Mouse (Mus musculus) gastrocnemius, postnatal 25 days (tissue): Measurements from ENCODE around the gene Coro1a. TPM values are rescaled to one million over a fixed set of nuclear protein-coding genes. Genes with fewer than 3 reads are reported as not detected.
"Not testable (repeated sequence)": the region's sequence is repeated elsewhere in the genome, so short reads cannot be mapped to it uniquely, and the experiment has no call there.

Source experiments
- DNase-seq: peaks from one replicate; pipeline ENCODE4 v3.0.0; 2022
- total RNA-seq, 2 experiments: library from RNA; stranded (reverse); gene quantifications; 1 replicate in 1 of 2; 2 replicates in 1 of 2; pipeline ENCODE4 v1.2.3; 2021

Coro1a gene
- total RNA-seq, 2 experiments from 2014 or later = 2.1 to 3.3 TPM

DNA sequence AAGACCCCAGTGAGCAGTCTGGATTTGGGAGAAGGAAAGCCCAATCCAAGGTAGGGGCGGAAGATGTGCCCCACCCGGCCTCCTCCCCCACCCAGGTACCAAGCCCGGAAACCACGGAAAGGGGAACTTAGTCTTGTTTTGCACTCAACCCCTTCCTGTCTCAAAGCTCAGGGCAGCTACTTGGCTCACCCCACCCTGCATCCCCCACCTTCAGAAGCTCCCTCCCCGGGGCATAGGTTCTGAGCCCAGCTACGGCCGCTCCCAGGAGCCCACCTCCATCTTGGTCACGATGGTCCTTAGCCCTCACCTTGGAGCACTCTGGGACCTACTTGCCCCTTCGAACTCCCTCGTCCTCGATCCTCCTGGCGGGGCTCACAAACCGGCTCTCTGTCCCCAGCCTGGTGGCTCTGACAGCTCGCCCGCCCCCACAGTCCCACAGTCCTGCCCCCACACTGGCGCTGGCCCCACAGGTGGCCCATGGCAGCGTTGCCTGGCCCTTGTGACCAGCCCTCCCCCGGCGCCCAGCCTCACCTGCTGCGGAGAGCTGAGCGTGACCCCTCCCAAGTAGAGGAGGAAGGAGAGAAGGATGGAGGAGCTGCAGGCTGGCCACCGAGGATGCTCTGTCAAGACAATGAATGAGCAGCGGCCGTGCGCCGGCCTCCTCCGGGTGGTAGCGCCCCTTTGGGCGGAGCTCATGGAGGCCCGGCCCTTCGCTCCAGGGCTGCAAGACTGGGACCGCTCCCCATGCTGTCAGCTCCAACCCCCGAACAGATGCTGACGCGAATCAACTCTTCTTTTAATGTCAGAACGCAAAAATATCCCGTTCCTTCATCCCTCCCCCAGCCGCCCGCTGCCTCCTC is 3.2 kb downstream of the Coro1a start:
- peak; percentile 77 for DNase-seq

DNA sequence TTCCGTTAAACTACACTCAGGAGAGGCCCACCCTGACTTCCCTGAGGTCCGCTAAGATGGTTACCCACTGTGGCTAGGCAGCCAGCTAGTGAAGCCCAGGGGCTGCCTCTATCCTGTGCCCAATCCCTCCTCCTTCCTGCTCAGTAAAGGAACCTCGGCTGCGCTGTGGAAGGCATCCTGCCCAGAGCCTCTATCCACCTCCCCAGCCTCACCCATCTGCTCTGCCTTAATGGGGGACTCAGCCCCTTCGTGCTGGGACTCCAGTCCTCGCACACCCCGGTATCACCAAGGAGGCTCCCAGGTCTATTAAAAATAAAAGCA is 3.9 kb downstream of the Coro1a start:
- no peak for DNase-seq

DNA sequence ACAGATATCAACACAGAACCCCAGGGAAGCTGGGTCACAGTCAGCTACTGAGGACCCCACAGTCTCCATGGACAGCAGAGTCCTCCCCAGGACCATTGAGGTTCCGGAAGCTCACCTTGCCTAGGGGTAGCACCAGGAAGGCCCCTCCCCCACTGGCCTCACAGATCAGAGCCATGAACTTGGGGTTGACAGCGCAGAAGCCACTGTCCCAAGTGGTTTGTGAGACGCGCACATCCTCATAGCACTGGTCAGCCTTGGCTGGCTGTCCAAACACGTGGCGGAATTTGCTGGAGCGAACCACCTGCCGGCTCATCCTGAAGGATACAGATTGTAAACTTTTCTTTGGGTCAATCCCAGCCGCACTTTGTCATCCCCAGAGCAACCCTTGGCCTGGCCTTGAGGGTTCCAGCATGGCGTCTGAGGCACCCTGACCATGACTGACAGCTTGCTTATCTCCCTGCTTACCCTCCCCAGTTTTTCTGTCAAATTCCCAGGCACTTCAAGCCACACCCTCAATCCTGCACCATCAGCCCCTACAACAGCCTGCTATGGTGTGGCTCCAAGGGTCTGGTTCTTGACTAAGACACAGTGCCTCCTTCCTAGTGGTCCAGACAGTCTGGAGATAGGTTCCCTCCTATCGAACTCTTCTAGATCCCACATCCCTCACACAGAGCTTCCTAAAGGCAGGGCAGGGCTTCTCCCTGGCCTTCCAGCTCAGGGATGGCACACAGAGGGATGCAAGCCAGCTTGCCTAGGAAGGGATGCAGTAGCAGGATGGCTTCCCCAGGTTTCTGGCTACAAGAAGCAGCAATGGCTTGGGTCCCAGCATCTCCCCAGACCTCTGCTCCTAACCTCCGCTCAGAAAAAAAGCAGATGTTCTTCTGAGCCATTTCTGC is 4.5 kb downstream of the Coro1a start:
- DNase-seq = no peak

DNA sequence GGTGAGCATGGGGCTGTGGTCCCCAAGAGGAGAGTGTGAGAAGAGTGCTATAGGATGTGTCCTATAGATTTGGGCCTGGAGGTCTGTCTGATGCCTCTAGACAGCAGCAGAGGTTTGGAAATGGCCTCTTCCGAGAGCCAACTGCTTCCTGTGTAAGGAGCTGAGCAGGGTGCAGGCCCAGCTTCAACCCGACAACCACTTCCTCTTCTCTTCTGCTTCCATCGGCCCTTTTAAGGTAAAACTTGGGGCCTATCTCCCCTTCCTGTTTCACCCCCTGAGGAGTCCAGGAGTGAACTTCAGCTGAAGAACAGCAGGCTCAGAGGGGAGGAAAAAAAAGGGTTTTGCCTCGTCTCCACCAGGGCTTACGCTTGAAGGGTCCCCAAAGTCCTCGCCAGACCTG is 5.2 kb downstream of the Coro1a start:
- DNase-seq = peak; percentile 23

DNA sequence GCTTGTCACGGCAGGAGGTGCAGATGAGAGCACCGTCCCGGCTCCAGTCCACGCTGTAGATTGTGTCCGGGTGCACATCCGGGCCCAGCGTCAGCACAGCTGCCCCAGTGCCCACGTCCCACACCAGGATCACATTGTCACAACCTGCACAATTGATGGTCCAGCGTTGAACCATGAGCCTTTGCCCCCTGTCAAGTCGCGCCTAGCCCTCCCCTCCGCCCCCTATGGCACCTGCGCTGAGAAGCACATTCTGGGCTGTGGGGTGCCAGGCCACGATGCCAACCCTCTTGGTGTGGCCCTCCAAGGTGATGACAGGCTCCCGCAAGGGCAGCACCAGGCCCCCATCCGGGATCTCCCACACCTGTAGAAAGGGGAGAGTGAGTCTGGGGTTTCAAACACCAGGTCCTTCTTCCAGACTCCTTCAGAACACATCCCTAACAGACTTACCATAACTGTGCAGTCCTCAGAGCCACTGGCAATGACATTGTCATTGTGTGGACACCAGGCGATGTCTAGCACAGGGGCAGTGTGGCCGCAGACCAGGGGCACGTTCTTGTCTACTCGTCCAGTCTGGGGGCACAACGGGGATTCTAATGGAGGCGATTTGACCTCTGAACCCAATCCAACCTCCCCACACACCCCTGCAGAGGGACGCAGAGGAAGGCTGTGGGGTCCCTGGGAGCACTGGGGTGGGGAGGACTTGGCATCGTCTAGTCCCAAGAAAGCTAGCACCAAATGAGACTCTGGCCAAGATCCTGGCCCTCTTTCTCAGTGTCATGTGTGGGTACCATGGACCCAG is 5.8 kb downstream of the Coro1a start:
- no peak for DNase-seq

DNA sequence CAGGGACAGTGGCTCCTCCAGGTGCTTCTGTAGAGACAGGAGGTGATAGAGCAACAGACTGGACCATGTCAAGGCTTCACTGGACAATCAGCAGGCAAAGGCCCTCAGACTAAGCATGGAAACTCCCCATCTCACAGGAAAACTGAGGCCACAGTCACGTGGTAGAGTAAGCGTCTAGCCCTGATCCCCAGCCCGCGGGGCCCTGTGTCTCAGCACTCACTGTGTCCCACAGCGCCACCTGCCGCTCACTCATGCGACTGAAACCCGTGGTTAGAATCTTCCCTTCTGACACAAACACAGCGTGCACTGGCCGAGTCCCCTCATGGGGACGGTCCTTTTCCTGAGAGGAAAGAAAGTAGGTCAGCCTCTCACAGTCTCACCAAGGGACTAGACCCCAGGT is 6.5 kb downstream of the Coro1a start:
- DNase-seq = peak; percentile 75

DNA sequence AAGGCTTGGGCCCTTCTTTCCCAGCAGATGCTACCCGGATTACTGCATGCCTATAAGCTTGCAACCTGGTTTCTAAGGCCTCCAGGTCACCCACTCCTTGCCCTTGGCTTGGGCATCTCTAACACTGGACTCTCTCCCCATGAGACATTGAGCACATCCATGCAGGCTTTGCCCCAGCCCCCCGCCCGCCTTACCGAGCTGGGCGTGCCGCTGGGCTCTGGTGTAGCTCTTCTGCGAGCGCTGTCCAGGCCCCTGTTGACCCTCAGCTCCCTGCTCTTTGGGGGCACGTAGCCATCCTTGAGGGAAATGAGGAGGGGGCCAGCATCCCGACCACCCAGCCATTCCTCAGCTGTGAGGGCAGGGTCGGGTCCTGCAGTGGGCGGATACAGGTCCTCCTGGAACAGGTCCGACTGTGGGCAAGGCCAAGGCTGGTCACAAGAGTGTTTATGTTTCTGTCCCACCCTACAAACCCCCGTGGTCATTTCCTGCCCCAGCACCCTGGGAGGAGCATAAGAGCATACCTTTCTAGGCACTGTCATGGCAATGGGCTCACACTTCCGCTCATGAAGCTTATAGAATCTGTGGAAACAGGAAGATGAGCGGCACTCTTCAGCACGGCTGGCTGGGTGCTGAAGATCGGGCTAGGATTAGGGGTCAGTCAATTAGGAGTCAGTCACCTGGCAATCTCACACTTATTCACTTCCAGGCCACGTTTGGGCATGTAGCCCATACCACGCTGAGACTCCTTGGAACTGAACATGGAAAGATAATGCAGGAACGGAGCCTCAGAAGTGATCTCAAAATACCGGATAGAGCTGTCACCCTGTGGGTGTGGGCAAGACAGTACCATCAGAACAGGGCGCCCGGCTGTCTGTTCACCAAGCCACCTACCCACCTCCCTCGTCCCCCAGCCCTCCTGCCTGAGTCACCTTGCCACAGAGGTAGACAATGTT is 7.2 kb downstream of the Coro1a start:
- no peak for DNase-seq

DNA sequence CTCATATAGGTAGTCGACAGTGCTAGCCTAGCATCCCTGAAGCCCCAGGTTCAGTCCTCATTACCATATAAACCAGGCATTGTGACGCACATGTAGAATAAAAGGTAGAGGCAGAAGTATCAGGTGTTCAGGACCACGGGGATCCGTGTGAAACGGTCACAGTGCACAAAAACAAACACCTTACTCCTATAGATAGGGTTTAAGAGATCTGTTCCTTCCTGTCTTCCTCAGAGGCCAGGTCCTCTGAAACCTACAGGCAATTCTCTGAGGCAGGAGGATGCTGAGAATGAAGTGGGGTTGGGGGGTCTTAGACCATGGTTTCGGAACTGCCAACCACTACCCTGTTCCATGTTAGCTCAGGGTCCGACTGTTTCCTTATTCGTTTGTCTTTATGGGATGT is 9.7 kb downstream of the Coro1a start:
- no peak for DNase-seq

DNA sequence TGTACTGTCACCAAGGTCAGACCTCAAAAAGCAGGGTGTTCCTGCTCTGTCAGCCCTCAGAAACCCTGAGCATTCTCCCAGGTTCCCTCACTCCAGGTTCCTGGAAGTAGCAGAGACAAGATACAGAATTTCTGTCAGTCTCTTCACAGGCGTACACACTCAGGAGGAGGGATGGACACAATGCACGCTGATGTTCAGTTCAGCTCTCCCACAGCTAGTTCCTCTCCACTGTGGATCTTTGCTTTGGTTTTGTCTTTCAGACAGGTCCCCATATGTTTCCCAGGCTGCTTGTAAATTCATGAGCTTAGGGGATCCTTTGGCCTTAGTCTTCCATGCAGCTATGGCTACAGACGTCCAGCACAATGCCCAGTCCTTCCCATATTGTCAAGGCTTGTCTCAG is 10.7 kb downstream of the Coro1a start:
- no peak for DNase-seq

DNA sequence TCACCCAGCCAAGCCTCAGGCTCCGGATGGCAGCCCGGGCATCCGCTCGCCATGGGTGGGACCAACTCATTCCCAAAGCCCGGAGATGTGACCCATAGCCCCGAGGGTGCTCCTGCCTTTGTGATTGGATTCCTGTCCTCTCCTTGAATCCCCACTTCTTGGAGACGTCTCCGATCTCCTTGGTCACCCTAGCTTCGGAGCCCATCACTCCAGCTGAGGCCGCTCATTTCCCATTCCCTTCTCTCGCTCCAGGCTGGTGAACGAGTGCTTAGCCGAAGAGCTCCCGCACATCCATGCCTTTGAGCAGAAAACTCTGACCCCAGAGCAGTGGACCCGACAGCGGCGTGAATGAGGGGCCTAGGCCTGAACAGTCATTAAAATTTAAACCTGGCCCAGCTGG is 11.3 kb downstream of the Coro1a start:
- DNase-seq = no peak

DNA sequence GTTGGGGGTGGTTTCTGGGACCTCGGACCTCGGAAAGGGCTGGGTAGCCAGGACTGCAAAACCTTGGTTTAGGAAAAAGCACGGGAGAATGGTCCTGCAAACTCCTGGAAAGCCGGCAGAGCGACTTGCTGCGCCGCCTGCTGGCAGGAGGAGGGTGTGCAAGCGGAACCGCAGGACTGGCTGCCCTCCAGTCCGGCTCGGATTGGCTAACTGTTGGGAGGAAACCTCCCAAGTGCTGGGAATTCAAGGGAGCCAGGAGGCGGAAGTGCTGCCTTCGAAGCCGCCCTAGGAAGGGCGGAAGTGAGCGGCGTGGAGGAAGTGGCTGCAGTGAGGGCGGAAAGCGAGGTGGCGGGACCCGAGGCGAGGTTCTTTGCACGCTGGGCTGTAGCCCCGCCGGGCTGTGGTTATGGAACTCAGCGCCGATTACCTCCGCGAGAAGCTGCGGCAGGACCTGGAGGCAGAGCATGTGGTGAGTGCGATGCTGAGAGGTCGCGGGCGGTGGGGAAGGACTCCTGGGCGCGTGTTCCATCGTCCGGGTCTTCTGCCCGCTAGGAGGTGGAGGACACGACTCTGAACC is 11.9 kb downstream of the Coro1a start, which contains the start of gene Slx1b:
Gene Slx1b, minus strand, starts transcription at position 154 of the 577 bp plus-strand sequence.
- peak; percentile 95 for DNase-seq

DNA sequence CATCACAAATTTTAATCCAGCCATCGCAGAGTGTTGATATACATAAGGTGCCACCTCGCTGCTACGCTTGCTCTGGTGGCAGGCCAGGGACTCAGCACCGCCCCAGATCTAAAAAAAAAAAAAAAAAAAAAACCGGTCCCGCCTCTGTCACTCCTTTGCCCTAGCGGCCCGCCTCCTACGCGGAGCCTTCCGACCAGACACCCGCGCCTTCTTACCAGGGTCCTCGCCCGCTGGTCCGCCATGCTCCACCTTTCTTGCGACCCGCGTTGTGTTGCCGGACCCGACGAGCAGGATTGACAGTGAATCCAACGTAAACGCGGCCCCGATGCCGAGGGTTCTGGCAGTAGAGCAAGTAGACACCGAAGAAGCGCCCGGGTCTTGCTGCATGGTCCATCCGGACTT is 12.4 kb downstream of the Coro1a start, which contains the start of gene Bola2:
Gene Bola2, plus strand, starts transcription at position 192 of the 402 bp plus-strand sequence.
- peak; percentile 71 for DNase-seq

DNA sequence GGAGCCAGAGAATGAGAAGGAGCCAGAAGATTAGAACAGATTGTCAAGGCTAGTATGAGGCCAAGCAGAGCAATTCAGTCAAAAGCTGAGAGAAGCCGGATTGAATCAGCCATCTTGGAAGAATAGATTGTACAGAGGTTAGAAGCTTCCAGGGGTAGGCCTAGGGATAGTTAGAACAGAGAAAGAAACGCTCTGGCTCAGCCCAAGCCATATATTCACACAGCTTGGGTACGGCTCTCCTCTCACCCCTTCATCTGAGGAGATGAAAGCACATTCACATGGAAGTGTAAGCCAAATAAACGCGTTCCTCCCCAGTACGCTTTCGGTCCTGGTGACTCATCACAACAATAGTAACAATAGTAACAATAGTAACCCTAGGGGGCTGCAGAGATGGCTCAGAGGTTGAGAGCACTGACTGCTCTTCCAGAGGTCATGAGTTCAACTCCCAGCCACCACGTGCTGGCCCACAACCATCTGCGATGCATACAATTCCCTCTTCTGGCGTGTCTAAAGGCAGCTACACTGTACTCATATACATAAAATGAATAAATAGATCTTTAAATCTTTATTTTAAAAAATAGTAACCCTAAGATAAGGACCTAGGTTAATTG is 13.0 kb downstream of the Coro1a start:
- DNase-seq = no peak

DNA sequence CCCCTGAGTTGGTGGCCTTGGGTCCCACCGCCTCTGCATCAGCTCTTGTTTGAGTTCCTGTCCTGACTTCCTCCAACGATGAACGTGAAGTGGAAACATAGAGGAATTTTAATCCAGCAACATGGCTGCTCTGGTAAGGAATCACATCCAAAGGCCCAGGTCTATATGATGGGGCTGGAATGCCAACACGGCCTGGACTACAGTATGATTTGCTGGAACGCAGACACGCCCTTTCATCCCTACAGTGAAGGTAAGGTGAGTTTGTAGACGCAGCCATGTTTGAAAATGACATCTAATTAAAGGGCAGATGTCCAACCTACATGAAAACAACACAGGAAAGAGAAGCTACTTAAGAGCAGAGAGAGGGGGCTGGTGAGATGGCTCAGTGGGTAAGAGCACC is 13.8 kb downstream of the Coro1a start:
- no peak for DNase-seq

DNA sequence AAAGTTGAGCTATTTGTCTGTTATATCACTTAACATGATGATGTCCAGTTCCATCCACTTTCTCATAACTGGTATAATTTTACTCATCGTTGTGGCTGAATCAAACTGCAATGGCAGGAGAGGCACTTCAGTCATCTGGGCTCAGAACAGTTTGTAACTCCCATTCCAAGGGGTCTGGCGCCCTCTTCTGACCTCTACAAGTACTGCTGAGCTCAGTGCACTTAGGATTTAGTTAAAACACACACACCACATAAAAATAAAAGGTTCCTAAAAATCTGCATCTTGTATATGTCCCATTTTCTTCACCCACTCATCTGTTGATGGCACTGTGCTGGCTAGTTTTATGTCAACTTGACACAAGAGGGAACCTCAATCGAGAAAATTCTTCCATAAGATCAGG is 14.3 kb downstream of the Coro1a start:
- DNase-seq = peak; percentile 66

DNA sequence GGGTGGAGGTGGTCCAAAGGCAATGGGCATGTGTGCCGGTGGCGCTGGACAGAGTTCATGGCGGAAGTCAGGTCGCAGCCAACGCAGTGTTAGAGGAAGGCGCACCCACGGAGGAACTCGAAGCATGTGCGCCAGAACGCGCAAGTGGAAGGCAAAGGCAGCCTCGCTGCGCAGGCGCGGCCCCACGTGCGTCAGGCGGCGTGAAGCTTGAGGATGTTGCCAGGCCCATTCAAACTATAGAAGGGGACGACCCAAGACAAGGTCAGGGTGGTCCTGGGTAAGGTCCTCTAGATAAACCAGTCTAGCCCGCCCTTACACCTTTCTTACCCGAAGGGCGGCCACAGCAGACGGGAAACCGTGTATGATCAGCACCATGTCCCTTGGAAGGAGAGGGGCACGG is 15.2 kb downstream of the Coro1a start:
- DNase-seq = no peak

DNA sequence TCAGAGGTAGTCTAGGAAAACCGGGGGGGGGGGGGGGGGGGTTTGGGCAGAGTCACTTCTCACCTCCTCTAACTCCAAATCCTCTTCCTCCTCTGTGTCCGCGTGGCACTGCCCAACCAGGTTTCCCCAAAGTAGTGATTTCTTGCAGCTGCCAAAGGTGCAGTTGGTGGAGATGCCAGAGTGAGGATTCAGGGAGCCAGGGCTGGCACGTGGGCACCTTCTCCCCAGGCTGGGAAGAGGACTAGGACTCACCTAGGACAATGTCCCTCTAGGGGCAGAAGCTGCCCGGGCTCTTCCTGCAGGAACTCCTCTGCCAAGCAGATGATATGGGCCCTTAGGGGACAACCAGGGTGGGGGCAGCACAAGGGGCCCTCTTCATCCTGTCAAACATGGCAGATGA is 15.9 kb downstream of the Coro1a start:
- DNase-seq = no peak

DNA sequence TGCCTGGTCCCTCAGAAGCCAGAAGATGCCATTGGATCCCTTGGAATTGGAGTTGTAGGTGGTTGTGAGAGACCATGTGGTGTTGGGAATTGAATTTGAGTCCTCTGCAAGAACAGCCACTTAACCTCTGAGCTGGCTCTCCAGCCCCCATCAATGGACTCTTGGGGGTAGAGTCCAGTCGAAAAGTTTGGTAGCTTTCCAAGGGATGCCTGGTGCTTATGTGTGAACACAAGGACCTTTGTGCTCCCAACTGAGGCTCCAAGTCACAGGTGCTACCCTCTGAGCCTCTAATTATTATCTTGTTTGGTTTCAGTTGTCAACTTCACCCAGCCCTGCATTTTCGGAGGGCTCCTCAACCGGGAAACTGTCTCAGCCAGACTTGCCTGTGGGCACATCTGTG is 16.9 kb downstream of the Coro1a start:
- DNase-seq = no peak

DNA sequence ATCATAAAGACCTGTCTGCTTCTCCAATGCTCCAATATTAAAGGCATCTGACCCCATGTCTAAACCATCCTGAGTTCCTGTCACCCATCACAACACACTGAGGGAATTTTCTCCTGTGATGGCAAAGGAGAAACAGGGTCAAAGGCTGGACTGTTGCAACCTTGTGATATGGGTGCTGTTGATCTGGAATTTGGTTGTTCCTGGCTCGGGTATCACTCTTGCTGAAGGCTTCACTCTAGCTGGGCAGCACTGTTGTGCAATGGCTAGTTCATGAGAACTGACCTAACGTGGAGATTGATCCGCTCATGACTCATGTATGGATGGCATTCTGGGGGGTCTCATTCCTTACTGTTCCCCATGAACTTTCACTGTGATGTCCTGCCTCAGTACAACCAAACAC is 18.6 kb downstream of the Coro1a start:
- DNase-seq = no peak

DNA sequence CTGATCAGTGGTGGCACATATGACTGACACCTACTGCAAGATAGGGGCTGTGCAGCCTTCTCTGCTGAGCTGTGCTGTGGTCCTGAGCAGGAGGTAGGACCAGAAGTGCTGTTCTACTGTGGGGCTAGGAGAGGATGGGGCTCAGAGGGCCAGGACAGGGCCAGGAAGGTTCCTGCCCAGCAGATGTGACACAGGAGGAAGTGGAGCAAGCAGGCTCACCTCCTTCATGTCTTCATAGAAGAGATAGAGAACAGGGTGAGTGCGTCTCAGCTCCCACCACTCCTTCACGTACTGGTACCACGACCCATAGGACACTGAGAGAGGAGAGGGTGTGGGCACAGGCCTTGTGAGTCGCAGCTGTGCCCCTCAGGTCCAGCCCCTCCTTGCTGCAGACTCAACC is 19.4 kb downstream of the Coro1a start:
- not testable (repeated sequence) for DNase-seq
